Mouse (Mus musculus) midbrain, postnatal 0 days (tissue): ENCODE results near the gene Car11. TPM values are rescaled to one million over a fixed set of nuclear protein-coding genes. Genes with fewer than 3 reads are reported as not detected.

Experiments
- ATAC-seq: fragments of 200-750 bp; cut with Nextera tagmentation; 2 replicates; pipeline ENCODE4 v1.8.0; 2017; ENCODE audit warnings: moderate number of reproducible peaks, mild to moderate bottlenecking, moderate TSS enrichment, moderate library complexity; ENCODE audit not compliant: low FRiP score
- DNase-seq: peaks from one replicate; pipeline ENCODE4 v3.0.0-alpha.2; 2015; ENCODE audit warnings: low spot score
- H3K27ac ChIP-seq: fragments of 300-500 bp; sonication (generic); 2 replicates; pipeline ENCODE4 v1.5.1; 2014; ENCODE audit warnings: low read depth, mild to moderate bottlenecking, low read length, mixed read lengths
- H3K27me3 ChIP-seq: fragments of 300-500 bp; sonication (generic); 2 replicates; pipeline ENCODE4 v1.6.1; 2014; ENCODE audit warnings: low read length, control low read depth, mixed read lengths; ENCODE audit not compliant: insufficient read depth
- H3K36me3 ChIP-seq: fragments of 300-500 bp; sonication (generic); 2 replicates; pipeline ENCODE4 v1.6.1; 2014; ENCODE audit warnings: low read length, control low read depth, mixed read lengths; ENCODE audit not compliant: insufficient read depth
- H3K4me1 ChIP-seq: fragments of 300-500 bp; sonication (generic); 2 replicates; pipeline ENCODE4 v1.6.1; 2014; ENCODE audit warnings: mild to moderate bottlenecking, control low read depth, antibody characterized with exemption, low read length, mixed read lengths; ENCODE audit not compliant: insufficient read depth
- H3K4me2 ChIP-seq: fragments of 300-500 bp; sonication (generic); 2 replicates; pipeline ENCODE4 v1.6.1; 2014; ENCODE audit warnings: low read depth, mild to moderate bottlenecking, low read length, mixed read lengths; ENCODE audit not compliant: poor library complexity, severe bottlenecking
- H3K4me3 ChIP-seq: fragments of 300-500 bp; sonication (generic); 2 replicates; pipeline ENCODE4 v1.5.1; 2014; ENCODE audit warnings: low read depth, mild to moderate bottlenecking, low read length, moderate library complexity
- H3K9ac ChIP-seq: fragments of 300-500 bp; sonication (generic); replicated peaks from 2 replicates; pipeline ENCODE4 v1.6.1; 2014; ENCODE audit warnings: mild to moderate bottlenecking, low read length, moderate library complexity, mixed read lengths; ENCODE audit not compliant: poor library complexity, severe bottlenecking
- H3K9me3 ChIP-seq: fragments of 300-500 bp; sonication (generic); 2 replicates; pipeline ENCODE4 v1.6.1; 2016; ENCODE audit warnings: low read length, control low read depth
- CTCF ChIP-seq: IDR thresholded peaks from 2 replicates; pipeline ENCODE4 v1.5.1; 2016; ENCODE audit warnings: antibody characterized with exemption, mild to moderate bottlenecking
- WGBS: fragments of 180-500 bp; shearing (Covaris S2); extraction: QIAGEN DNeasy Blood & Tissue Kit; methylation state at CpG from one replicate; pipeline ENCODE4 v1.1.7; 2014; 5-methylcytosine and 5-hydroxymethylcytosine counted together
- polyA plus RNA-seq: library from polyadenylated mRNA; unstranded; fragments of >200 nt; fragmentation: Nextera tagmentation; extraction: Ambion mirVana; gene quantifications from 2 replicates; pipeline ENCODE4 v1.2.1, GENCODE M21; 2015
- total RNA-seq: library from RNA; depleted of rRNA; stranded (reverse); fragments of >200 nt; gene quantifications from 2 replicates; pipeline ENCODE4 v1.2.3, GENCODE M21; 2014

Car11 gene
- total and polyA plus RNA-seq, 2 experiments from 2014 or later, result 107 to 118 TPM

DNA sequence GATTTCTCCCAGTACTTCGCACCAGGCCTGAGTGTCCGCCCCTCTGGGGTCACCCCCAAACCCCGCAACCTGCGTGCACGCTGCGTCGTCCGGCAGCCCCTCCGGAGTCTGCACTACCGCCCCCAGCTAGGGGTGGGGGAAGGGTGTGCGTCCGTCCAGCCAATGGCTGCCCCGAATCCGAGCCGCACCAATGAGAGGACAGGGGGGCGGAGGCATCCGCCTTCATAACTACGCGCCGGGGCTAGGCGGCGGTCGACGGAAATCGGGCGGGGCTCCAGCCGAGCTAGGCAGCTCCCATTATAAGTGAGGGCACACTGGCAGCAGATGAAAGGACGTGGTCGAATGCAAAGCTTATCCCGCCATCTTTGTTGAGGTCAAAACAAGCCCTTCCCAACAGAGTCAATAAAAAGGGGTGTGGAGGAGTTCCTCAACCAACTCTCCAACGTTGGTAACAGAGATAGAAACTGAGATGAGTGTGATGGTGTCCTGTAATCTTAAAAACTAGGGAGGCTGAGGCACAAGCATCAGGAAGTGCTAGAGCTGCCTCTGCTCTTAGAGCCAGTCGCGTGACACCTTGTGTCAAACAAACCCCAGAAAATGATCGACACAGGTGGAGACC is 15.6 kb downstream of the Car11 start, which contains the start of gene Rpl18:
Gene Rpl18 (plus strand): TSS at position 368 of the 619 bp plus-strand sequence.
- ATAC-seq (peak; percentile 90), DNase-seq (peak; percentile 99)
- TF ChIP-seq CTCF, result no peak; the same call in 1 of the 2 replicates
- Histone ChIP-seq H3K36me3 (peaks cover 36% of the 10 kb centered on the region), H3K4me1 (peaks cover 9% of the 10 kb centered on the region), H3K4me2 (peak within 1 kb of the TSS; percentile 93), H3K9me3 (no peaks in the 10 kb centered on the region), H3K4me3 (peak within 1 kb of the TSS; percentile 70), H3K27ac (peak within 1 kb of the TSS; percentile 62), H3K27me3 (no peaks in the 10 kb centered on the region), H3K9ac (peak within 1 kb of the TSS; percentile 78)
- WGBS, result 7% methylated on average over 34 of the region's 34 CpGs

DNA sequence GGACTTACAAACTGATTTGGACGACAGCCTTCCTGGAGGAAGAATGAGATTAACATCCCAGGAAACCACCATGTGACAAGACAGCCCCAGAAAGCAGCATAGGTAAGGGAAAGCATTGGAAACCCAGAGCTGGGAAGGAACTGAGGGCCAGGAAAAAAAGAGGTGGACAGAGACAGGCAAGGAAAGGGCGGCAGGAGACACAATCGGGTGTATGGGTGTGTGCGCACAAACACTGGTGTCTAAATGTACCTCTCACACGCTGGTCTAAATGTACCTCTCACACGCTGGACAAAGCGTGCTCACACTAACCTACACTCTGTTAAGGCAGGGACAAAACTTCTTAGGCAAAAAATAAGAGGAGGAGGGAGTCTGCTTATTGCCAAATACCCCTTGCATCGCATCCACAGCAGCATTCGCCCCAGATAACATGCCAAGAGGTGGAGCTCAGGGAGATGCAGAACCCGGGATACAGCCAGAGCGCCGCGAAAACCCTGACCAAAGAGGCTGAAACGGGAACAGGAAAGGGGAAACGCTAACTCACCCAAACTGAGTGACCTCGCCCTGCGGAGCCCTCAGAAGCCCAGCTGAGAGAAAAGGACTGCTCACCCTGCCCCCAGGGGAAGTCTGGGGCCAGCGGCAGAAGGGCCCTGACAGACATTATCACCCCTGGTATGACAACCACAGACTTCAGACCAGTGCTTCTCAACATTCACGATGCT is 16.3 kb downstream of the Car11 start:
- H3K27me3 ChIP-seq, result no peaks in the 10 kb centered on the region
- H3K4me1 ChIP-seq, result peaks cover 9% of the 10 kb centered on the region
- H3K27ac ChIP-seq, result peak overlapping the region; percentile 62; the same call in 1 of the 2 replicates
- no peaks in the 10 kb centered on the region for H3K9me3 ChIP-seq
- peak overlapping the region; percentile 93 for H3K4me2 ChIP-seq
- DNase-seq (no peak), ATAC-seq (no peak)
- 83% methylated on average over 19 of the region's 19 CpGs for WGBS
- H3K36me3 ChIP-seq, result peaks cover 35% of the 10 kb centered on the region
- H3K4me3 ChIP-seq, result peak overlapping the region; percentile 70
- peak overlapping the region; percentile 78 for H3K9ac ChIP-seq
- TF ChIP-seq CTCF, result no peak

DNA sequence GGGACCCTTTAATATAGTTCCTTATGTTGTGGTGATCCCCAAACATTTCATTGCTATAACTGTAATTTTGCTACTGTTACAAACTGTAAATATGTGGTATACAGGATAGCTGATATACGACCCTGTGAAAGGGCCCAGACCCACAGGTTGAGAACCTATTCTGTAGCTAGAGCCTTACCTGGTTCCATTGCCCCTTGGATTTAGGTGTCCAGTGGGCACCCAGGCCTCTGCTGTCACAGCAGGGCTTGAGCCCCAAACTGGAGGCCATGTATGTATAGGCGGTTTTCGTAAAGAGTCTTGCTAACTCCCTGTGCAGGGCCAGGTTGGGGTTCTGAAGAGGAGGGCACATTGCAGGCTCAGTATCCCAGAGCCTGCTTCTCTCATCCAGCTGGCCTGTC is 16.8 kb downstream of the Car11 start:
- DNase-seq, result no peak

DNA sequence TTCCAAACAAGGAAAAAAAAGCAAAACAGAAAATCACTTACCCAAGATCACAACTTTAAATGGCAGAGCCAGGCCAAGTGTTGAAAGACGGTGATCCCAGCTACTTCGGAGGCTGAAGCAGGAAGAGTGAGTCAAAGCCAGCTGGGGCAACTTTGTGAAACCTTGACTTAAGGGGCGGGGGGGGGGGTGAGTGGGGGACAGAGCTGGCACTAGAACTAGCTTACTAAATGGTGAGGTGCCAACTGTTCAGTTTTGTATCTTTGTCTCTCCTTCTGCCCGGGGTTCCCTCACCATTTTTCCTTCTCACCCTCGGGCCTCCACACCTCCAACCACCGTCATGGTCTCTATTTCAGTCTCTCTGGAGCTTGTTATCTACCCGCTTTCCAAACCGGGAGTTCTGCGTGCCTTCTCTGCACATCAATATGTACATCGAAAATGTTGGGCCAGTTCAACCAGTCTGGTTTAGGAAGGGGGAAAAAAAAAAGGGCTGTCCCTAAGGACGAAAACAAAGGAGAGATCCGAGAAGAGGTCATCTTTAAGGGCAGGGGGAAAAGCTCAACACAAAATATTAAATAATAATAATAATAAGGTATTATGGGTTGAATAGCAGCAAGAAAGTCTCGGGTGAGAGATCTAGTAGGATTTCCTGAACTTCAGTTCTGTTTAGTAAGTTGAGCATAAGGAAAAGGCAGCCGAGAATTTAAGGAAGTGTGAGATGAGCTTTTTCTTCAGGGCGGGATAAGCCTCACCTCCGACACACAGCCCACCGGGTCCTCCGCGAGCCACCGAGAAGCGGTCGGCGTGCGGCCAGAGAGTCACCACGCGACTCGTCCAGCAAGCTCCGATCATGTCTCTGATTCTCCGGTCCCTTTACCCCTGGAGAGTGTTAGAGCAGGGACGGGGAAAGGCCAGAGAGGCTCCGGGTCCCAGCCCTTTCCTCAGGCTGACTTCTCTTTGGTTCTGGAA is 17.6 kb downstream of the Car11 start:
- Histone ChIP-seq H3K27ac (peak overlapping the region; percentile 89), H3K4me1 (peaks cover 9% of the 10 kb centered on the region), H3K36me3 (peaks cover 30% of the 10 kb centered on the region), H3K4me3 (peak overlapping the region; percentile 58), H3K9me3 (no peaks in the 10 kb centered on the region), H3K9ac (peak overlapping the region; percentile 89), H3K27me3 (no peaks in the 10 kb centered on the region), H3K4me2 (peak overlapping the region; percentile 62)
- no peak for TF ChIP-seq CTCF
- peak; percentile 18; the same call in 1 of the 2 replicates for ATAC-seq
- no peak for DNase-seq
- WGBS, result 11% methylated on average over 31 of the region's 31 CpGs

More for the DNA sequence above, 16.8 kb downstream of the Car11 start:
- H3K36me3 ChIP-seq, result peaks cover 33% of the 10 kb centered on the region
- TF ChIP-seq CTCF, result no peak
- 96% methylated on average over 3 of the region's 3 CpGs for WGBS
- H3K4me2 ChIP-seq, result peak overlapping the region; percentile 62
- no peak overlapping the region for H3K27ac ChIP-seq
- no peak for ATAC-seq
- no peak overlapping the region for H3K9ac ChIP-seq
- no peak overlapping the region; the same call in 1 of the 2 replicates for H3K4me3 ChIP-seq
- H3K9me3 ChIP-seq, result no peaks in the 10 kb centered on the region
- H3K4me1 ChIP-seq, result peaks cover 9% of the 10 kb centered on the region
- H3K27me3 ChIP-seq, result no peaks in the 10 kb centered on the region

DNA sequence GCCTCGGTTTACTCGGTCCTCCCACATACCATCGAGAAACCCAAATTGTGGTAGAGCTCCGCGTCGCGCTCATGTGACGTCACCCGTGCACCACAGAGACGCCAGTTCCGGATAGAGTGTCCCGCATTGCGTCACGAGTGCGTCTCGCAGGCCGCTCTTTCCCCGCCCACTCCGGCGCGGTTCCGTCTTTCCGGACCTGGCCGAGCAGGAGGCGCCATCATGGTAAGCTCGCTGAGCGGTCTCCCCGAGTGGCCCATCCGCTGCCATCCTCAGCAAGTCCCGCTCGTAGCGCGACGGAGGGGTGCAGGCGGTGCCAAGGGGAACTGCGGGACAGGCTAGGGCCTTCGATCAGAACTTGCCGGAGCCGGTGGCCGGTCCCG is 18.3 kb downstream of the Car11 start, which contains the start of gene Sphk2:
Gene Sphk2 (minus strand): TSS at position 85 of the 380 bp plus-strand sequence.
- peak within 1 kb of the TSS; percentile 62 for H3K4me2 ChIP-seq
- ATAC-seq, result peak; percentile 82
- peak; percentile 99 for DNase-seq
- peak within 1 kb of the TSS; percentile 89 for H3K27ac ChIP-seq
- TF ChIP-seq CTCF, result peak; percentile 35
- peak within 1 kb of the TSS; percentile 89 for H3K9ac ChIP-seq
- peaks cover 26% of the 10 kb centered on the region for H3K36me3 ChIP-seq
- H3K4me1 ChIP-seq, result peaks cover 9% of the 10 kb centered on the region
- 0% methylated on average over 41 of the region's 41 CpGs for WGBS
- no peaks in the 10 kb centered on the region for H3K9me3 ChIP-seq
- H3K27me3 ChIP-seq, result no peaks in the 10 kb centered on the region
- peak within 1 kb of the TSS; percentile 58 for H3K4me3 ChIP-seq
